Comparison of ENCODE assay signal across 22 mouse cellular contexts in genomic region chr1:52660765-52661164, GRCm38 (mm10). TPM values are rescaled to one million over a fixed set of nuclear protein-coding genes. Genes with fewer than 3 reads are reported as not detected.
DNase-seq lines count a peak whose midpoint lies in the region; ATAC-seq lines count a peak whose summit lies in the region.
"Had no signal": no experiment of that assay in that cellular context is flagged by ENCODE, and none has a peak within 500 bp of the region (broad histone marks: within the 10 kb centered on the region; RNA-seq: fewer than 3 reads in every experiment).

No protein-coding gene starts in this region.

- H3K27me3 ChIP-seq in kidney, embryonic 16.5 days (ENCODE audit: insufficient read depth, low read length), result no peaks in the 10 kb centered on the region
- no peaks in the 10 kb centered on the region for H3K27me3 ChIP-seq in kidney, embryonic 14.5 days (ENCODE audit: control insufficient read depth, insufficient read depth, low read length)
- no peaks in the 10 kb centered on the region for H3K27me3 ChIP-seq in midbrain, embryonic 14.5 days (ENCODE audit: control insufficient read depth, insufficient read depth, low read length)
- H3K27me3 ChIP-seq in midbrain, embryonic 16.5 days (ENCODE audit: control insufficient read depth, insufficient read depth, low read depth, low read length), result no peaks in the 10 kb centered on the region
- H3K27me3 ChIP-seq in forebrain, embryonic 15.5 days, result no peaks in the 10 kb centered on the region
- H3K27me3 ChIP-seq: CH12.LX; forebrain, embryonic 13.5 days; hindbrain, embryonic 12.5 days; Patski had no signal

- peak; percentile 7 for DNase-seq in midbrain, embryonic 14.5 days
- DNase-seq in lung, postnatal 10 days, result peak; percentile 55
- DNase-seq in spleen, adult 18-20 months, result no peak
- DNase-seq: adrenal gland, adult 8-10 months; adrenal gland, postnatal 36 days; cerebellum, adult 2 months; cerebellum, postnatal 10 days; gastrocnemius, adult 2 months; gastrocnemius, postnatal 36 days; heart, adult 2 months; heart, postnatal 4 days had no signal

- H3K27ac ChIP-seq in kidney, embryonic 16.5 days (ENCODE audit: low read length), result peak overlapping the region; percentile 56; the same call in 1 of the 2 replicates
- no peak overlapping the region for H3K27ac ChIP-seq in kidney, embryonic 14.5 days (ENCODE audit: low read depth, low read length)
- H3K27ac ChIP-seq in midbrain, embryonic 14.5 days (replicated peaks; ENCODE audit: low read depth, low read length), result no peak overlapping the region
- H3K27ac ChIP-seq in midbrain, embryonic 16.5 days (ENCODE audit: low read length), result no peak overlapping the region
- no peak overlapping the region for H3K27ac ChIP-seq in forebrain, embryonic 15.5 days (replicated peaks)
- H3K27ac ChIP-seq: embryonic facial prominence, embryonic 10.5 days; forebrain, embryonic 13.5 days; gastrocnemius, adult 2 months; heart, adult 2 months; hindbrain, embryonic 12.5 days had no signal

- no peak for ATAC-seq in kidney, embryonic 16.5 days (ENCODE audit: low FRiP score, low TSS enrichment)
- ATAC-seq in kidney, embryonic 14.5 days (ENCODE audit: low FRiP score, low TSS enrichment), result no peak
- ATAC-seq in midbrain, embryonic 14.5 days (ENCODE audit: low FRiP score, low TSS enrichment), result no peak
- no peak for ATAC-seq in midbrain, embryonic 16.5 days
- ATAC-seq in forebrain, embryonic 15.5 days (replicated peaks), result no peak
- ATAC-seq: forebrain, embryonic 13.5 days; hindbrain, embryonic 16.5 days; Patski had no signal

- H3K36me3 ChIP-seq in kidney, embryonic 16.5 days (ENCODE audit: insufficient read depth, low read length), result no peaks in the 10 kb centered on the region
- no peaks in the 10 kb centered on the region for H3K36me3 ChIP-seq in kidney, embryonic 14.5 days (ENCODE audit: control insufficient read depth, insufficient read depth, low read length)
- H3K36me3 ChIP-seq in midbrain, embryonic 14.5 days (ENCODE audit: control insufficient read depth, insufficient read depth, low read length), result peaks cover 28% of the 10 kb centered on the region
- peaks cover 11% of the 10 kb centered on the region; the same call in 1 of the 2 replicates for H3K36me3 ChIP-seq in midbrain, embryonic 16.5 days (ENCODE audit: control insufficient read depth, insufficient read depth, low read length)
- peaks cover 10% of the 10 kb centered on the region for H3K36me3 ChIP-seq in forebrain, embryonic 15.5 days
- H3K36me3 ChIP-seq: embryonic facial prominence, embryonic 10.5 days had no signal

- no peak overlapping the region for H3K4me3 ChIP-seq in kidney, embryonic 16.5 days (ENCODE audit: low read length)
- H3K4me3 ChIP-seq in kidney, embryonic 14.5 days (ENCODE audit: low read length), result no peak overlapping the region
- H3K4me3 ChIP-seq in midbrain, embryonic 14.5 days (replicated peaks; ENCODE audit: low read depth, low read length), result no peak overlapping the region
- H3K4me3 ChIP-seq in midbrain, embryonic 16.5 days (ENCODE audit: low read depth, low read length), result no peak overlapping the region
- no peak overlapping the region for H3K4me3 ChIP-seq in forebrain, embryonic 15.5 days
- H3K4me3 ChIP-seq: embryonic facial prominence, embryonic 10.5 days; forebrain, embryonic 13.5 days; gastrocnemius, adult 2 months; heart, adult 2 months; hindbrain, embryonic 12.5 days had no signal

- WGBS in kidney, embryonic 16.5 days, result 72% methylated on average over 12 of the region's 12 CpGs
- WGBS in kidney, embryonic 14.5 days, result 76% methylated on average over 12 of the region's 12 CpGs
- WGBS in midbrain, embryonic 14.5 days, result 86% methylated on average over 12 of the region's 12 CpGs
- 79% methylated on average over 12 of the region's 12 CpGs for WGBS in midbrain, embryonic 16.5 days
- 84% methylated on average over 12 of the region's 12 CpGs for WGBS in forebrain, embryonic 15.5 days

- no peak overlapping the region for H3K4me2 ChIP-seq in kidney, embryonic 16.5 days (replicated peaks; ENCODE audit: low read depth, low read length)
- no peak overlapping the region for H3K4me2 ChIP-seq in kidney, embryonic 14.5 days (replicated peaks; ENCODE audit: low read depth, low read length)
- H3K4me2 ChIP-seq in midbrain, embryonic 14.5 days (ENCODE audit: low read length), result no peak overlapping the region
- H3K4me2 ChIP-seq in midbrain, embryonic 16.5 days (ENCODE audit: low read length), result no peak overlapping the region
- no peak overlapping the region for H3K4me2 ChIP-seq in forebrain, embryonic 15.5 days (replicated peaks)
- H3K4me2 ChIP-seq: forebrain, embryonic 13.5 days; heart, embryonic 11.5 days; hindbrain, embryonic 12.5 days had no signal

- H3K9me3 ChIP-seq in kidney, embryonic 16.5 days (ENCODE audit: low read length), result 0 out of 2 replicates have a peak, but pooled peaks cover 4% of the 10 kb centered on the region
- no peaks in the 10 kb centered on the region for H3K9me3 ChIP-seq in kidney, embryonic 14.5 days (ENCODE audit: control insufficient read depth, low read length)
- H3K9me3 ChIP-seq in midbrain, embryonic 14.5 days (ENCODE audit: control insufficient read depth, low read length), result no peaks in the 10 kb centered on the region
- H3K9me3 ChIP-seq in midbrain, embryonic 16.5 days (replicated peaks; ENCODE audit: control insufficient read depth, low read length, poor library complexity, severe bottlenecking), result no peaks in the 10 kb centered on the region
- no peaks in the 10 kb centered on the region for H3K9me3 ChIP-seq in forebrain, embryonic 15.5 days
- H3K9me3 ChIP-seq: embryonic facial prominence, embryonic 10.5 days; forebrain, embryonic 13.5 days; hindbrain, embryonic 12.5 days had no signal

- H3K9ac ChIP-seq in kidney, embryonic 16.5 days (replicated peaks; ENCODE audit: low read length), result no peak overlapping the region
- no peak overlapping the region for H3K9ac ChIP-seq in kidney, embryonic 14.5 days (ENCODE audit: low read depth, low read length)
- H3K9ac ChIP-seq in midbrain, embryonic 14.5 days (replicated peaks; ENCODE audit: low read length), result no peak overlapping the region
- H3K9ac ChIP-seq in midbrain, embryonic 16.5 days (ENCODE audit: low read depth, low read length), result no peak overlapping the region
- H3K9ac ChIP-seq in forebrain, embryonic 15.5 days (replicated peaks), result no peak overlapping the region
- H3K9ac ChIP-seq: forebrain, embryonic 13.5 days; hindbrain, embryonic 12.5 days had no signal

- peaks cover 7% of the 10 kb centered on the region; the same call in 1 of the 2 replicates for H3K4me1 ChIP-seq in kidney, embryonic 16.5 days (ENCODE audit: insufficient read depth, low read length)
- H3K4me1 ChIP-seq in kidney, embryonic 14.5 days (ENCODE audit: control insufficient read depth, insufficient read depth, low read length), result no peaks in the 10 kb centered on the region
- H3K4me1 ChIP-seq in midbrain, embryonic 14.5 days (ENCODE audit: control insufficient read depth, insufficient read depth, low read length), result no peaks in the 10 kb centered on the region
- no peaks in the 10 kb centered on the region for H3K4me1 ChIP-seq in midbrain, embryonic 16.5 days (ENCODE audit: control insufficient read depth, insufficient read depth, low read length)
- no peaks in the 10 kb centered on the region for H3K4me1 ChIP-seq in forebrain, embryonic 15.5 days
- H3K4me1 ChIP-seq: embryonic facial prominence, embryonic 10.5 days; forebrain, embryonic 13.5 days; hindbrain, embryonic 12.5 days had no signal

RNA-seq across cellular contexts. Expression of gene Nemp2, which starts 30.3 kb away (rescaled TPM):
- polyA plus RNA-seq in kidney, embryonic 16.5 days (2015; fragmentation: Nextera tagmentation; extraction: Ambion mirVana), result 9.9 and 11.7 TPM in 2 replicates
- polyA plus RNA-seq in kidney, embryonic 14.5 days (2014; fragmentation: Nextera tagmentation; extraction: Ambion mirVana), result 7.9 and 14.5 TPM in 2 replicates
- 5.5 and 7.6 TPM in 2 replicates for polyA plus RNA-seq in midbrain, embryonic 14.5 days (2014; fragmentation: Nextera tagmentation; extraction: Ambion mirVana)
- polyA plus RNA-seq in midbrain, embryonic 16.5 days (2015; fragmentation: Nextera tagmentation; extraction: Ambion mirVana), result 5.0 and 5.6 TPM in 2 replicates
- 8.5 and 8.9 TPM in 2 replicates for polyA plus RNA-seq in forebrain, embryonic 15.5 days (2015; fragmentation: Nextera tagmentation; extraction: Ambion mirVana)

Comparison
In these comparisons a context has a peak if more than half of its experiments do, and no peak if none do; other contexts are left out.
1. DNase-seq: peak in midbrain, embryonic 14.5 days (single experiment) and lung, postnatal 10 days (single experiment); none in spleen, adult 18-20 months (0 of 2).